Mouse (Mus musculus): ENCODE data around the gene Pilrb2. TPM values are rescaled to one million over a fixed set of nuclear protein-coding genes. Genes with fewer than 3 reads are reported as not detected.

Gene Pilrb2
- polyA plus RNA-seq, 1 experiment from 2014 or later: 2.1 TPM

Other genes starting within 250 kb of the Pilrb2 start
- gene Fbxo24, start 242.8 kb downstream of the Pilrb2 start, polyA plus RNA-seq (2014; fragmentation: Nextera tagmentation; extraction: Ambion mirVana): not detected in 2 replicates
- gene Lrch4, start 242.7 kb downstream of the Pilrb2 start, polyA plus RNA-seq (2014; fragmentation: Nextera tagmentation; extraction: Ambion mirVana): 26.0 and 28.0 TPM in 2 replicates
- 5.9 and 6.5 TPM in 2 replicates for gene Gm20605, start 242.6 kb downstream of the Pilrb2 start, polyA plus RNA-seq (2014; fragmentation: Nextera tagmentation; extraction: Ambion mirVana)
- gene Sap25, start 230.5 kb downstream of the Pilrb2 start, polyA plus RNA-seq (2014; fragmentation: Nextera tagmentation; extraction: Ambion mirVana): 3.9 and 5.6 TPM in 2 replicates
- 0.23 TPM in 2 replicates for gene Irs3, start 226.1 kb downstream of the Pilrb2 start, polyA plus RNA-seq (2014; fragmentation: Nextera tagmentation; extraction: Ambion mirVana)
- 19.9 TPM in 2 replicates for gene Agfg2, start 187.1 kb downstream of the Pilrb2 start, polyA plus RNA-seq (2014; fragmentation: Nextera tagmentation; extraction: Ambion mirVana)
- 0.47 and 1.0 TPM in 2 replicates for gene Nyap1, start 130.2 kb downstream of the Pilrb2 start, polyA plus RNA-seq (2014; fragmentation: Nextera tagmentation; extraction: Ambion mirVana)
- gene Tsc22d4, start 126.1 kb downstream of the Pilrb2 start, polyA plus RNA-seq (2014; fragmentation: Nextera tagmentation; extraction: Ambion mirVana): 139 and 147 TPM in 2 replicates
- gene Ppp1r35, start 93.0 kb downstream of the Pilrb2 start, polyA plus RNA-seq (2014; fragmentation: Nextera tagmentation; extraction: Ambion mirVana): 29.9 and 35.3 TPM in 2 replicates
- gene Mepce, start 84.2 kb downstream of the Pilrb2 start, polyA plus RNA-seq (2014; fragmentation: Nextera tagmentation; extraction: Ambion mirVana): 7.4 and 9.2 TPM in 2 replicates
- 12.4 and 13.7 TPM in 2 replicates for gene Zcwpw1, start 84.0 kb downstream of the Pilrb2 start, polyA plus RNA-seq (2014; fragmentation: Nextera tagmentation; extraction: Ambion mirVana)
- 2.1 and 2.9 TPM in 2 replicates for gene Pilra, start 35.5 kb downstream of the Pilrb2 start, polyA plus RNA-seq (2014; fragmentation: Nextera tagmentation; extraction: Ambion mirVana)
- gene Pilrb1, start 13.7 kb downstream of the Pilrb2 start, polyA plus RNA-seq (2014; fragmentation: Nextera tagmentation; extraction: Ambion mirVana): 0.13 and 0.84 TPM in 2 replicates
- 0.09 TPM in 1 of 2 replicates, not detected in the other for gene Cyp3a13, start 49.8 kb upstream of the Pilrb2 start, polyA plus RNA-seq (2014; fragmentation: Nextera tagmentation; extraction: Ambion mirVana)
- gene Gjc3, start 91.3 kb upstream of the Pilrb2 start, polyA plus RNA-seq (2014; fragmentation: Nextera tagmentation; extraction: Ambion mirVana): not detected in 2 replicates
- gene Azgp1, start 109.7 kb upstream of the Pilrb2 start, polyA plus RNA-seq (2014; fragmentation: Nextera tagmentation; extraction: Ambion mirVana): not detected in 2 replicates
- gene Smok3a, start 149.4 kb upstream of the Pilrb2 start, polyA plus RNA-seq (2014; fragmentation: Nextera tagmentation; extraction: Ambion mirVana): not detected in 2 replicates
- not detected in 2 replicates for gene Smok3b, start 149.6 kb upstream of the Pilrb2 start, polyA plus RNA-seq (2014; fragmentation: Nextera tagmentation; extraction: Ambion mirVana)
- gene Smok3c, start 181.4 kb upstream of the Pilrb2 start, polyA plus RNA-seq (2014; fragmentation: Nextera tagmentation; extraction: Ambion mirVana): not detected in 2 replicates
- gene Zkscan1, start 213.3 kb upstream of the Pilrb2 start, polyA plus RNA-seq (2014; fragmentation: Nextera tagmentation; extraction: Ambion mirVana): 13.0 and 18.1 TPM in 2 replicates
- 45.7 and 48.5 TPM in 2 replicates for gene Zscan21, start 245.1 kb upstream of the Pilrb2 start, polyA plus RNA-seq (2014; fragmentation: Nextera tagmentation; extraction: Ambion mirVana)

All from heart, embryonic 11.5 days (tissue).